ENCODE assay signal across 18 mouse cellular contexts in the genomic region with DNA sequence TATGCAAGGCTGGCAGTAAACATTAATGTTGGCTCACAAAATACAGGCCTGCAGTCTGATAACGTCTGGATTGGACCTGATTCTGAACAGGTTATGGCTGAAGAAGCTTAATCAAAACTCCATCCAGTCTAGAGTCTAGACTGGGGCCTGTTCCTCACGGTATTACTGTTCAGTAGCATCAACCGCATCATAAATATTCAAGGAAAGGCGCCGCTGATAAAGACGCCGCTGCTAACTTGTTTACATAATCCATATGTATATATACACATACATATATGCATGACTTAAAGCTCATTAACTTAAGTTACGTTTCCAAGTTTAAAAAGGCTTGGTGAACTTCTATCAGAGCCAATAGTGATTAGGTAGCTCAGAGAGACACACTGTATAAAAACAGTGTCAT.
"Had no signal": no experiment of that assay in that cellular context is flagged by ENCODE, and none has a peak within 500 bp of the region (broad histone marks: within the 10 kb centered on the region; RNA-seq: fewer than 3 reads in every experiment).

No protein-coding gene starts in this region.

- H3K4me1 ChIP-seq: midbrain, embryonic 10.5 days; midbrain, embryonic 12.5 days; neural tube, embryonic 13.5 days had no signal

- H3K27me3 ChIP-seq: midbrain, embryonic 12.5 days; neural tube, embryonic 13.5 days; neural tube, embryonic 15.5 days had no signal

- H3K4me3 ChIP-seq: midbrain, embryonic 10.5 days; midbrain, embryonic 12.5 days; myocyte; neural tube, embryonic 13.5 days; neural tube, embryonic 15.5 days had no signal

- H3K4me2 ChIP-seq: lung, embryonic 14.5 days; midbrain, embryonic 12.5 days; neural tube, embryonic 13.5 days; neural tube, embryonic 15.5 days had no signal

- ATAC-seq: midbrain, embryonic 16.5 days had no signal

- DNase-seq: lung, adult 18-20 months; lung, embryonic 14.5 days; lung, postnatal 10 days; lung, postnatal 4 days; retina, postnatal 1 day; right cerebral cortex, adult 18-20 months; right cerebral cortex, postnatal 25 days; right cerebral cortex, postnatal 4 days; spleen, adult 18-20 months; thymus, adult 18-20 months; thymus, postnatal 14 days; thymus, postnatal 36 days had no signal

- H3K9me3 ChIP-seq: midbrain, embryonic 10.5 days; midbrain, embryonic 12.5 days; neural tube, embryonic 13.5 days; neural tube, embryonic 15.5 days had no signal

- H3K27ac ChIP-seq: midbrain, embryonic 10.5 days; midbrain, embryonic 12.5 days; neural tube, embryonic 13.5 days; neural tube, embryonic 15.5 days had no signal

- H3K9ac ChIP-seq: lung, embryonic 14.5 days; midbrain, embryonic 12.5 days; neural tube, embryonic 13.5 days; neural tube, embryonic 15.5 days had no signal

- H3K36me3 ChIP-seq: midbrain, embryonic 10.5 days; midbrain, embryonic 12.5 days had no signal
